ENCODE assay signal across 9 mouse cellular contexts in the genomic region with DNA sequence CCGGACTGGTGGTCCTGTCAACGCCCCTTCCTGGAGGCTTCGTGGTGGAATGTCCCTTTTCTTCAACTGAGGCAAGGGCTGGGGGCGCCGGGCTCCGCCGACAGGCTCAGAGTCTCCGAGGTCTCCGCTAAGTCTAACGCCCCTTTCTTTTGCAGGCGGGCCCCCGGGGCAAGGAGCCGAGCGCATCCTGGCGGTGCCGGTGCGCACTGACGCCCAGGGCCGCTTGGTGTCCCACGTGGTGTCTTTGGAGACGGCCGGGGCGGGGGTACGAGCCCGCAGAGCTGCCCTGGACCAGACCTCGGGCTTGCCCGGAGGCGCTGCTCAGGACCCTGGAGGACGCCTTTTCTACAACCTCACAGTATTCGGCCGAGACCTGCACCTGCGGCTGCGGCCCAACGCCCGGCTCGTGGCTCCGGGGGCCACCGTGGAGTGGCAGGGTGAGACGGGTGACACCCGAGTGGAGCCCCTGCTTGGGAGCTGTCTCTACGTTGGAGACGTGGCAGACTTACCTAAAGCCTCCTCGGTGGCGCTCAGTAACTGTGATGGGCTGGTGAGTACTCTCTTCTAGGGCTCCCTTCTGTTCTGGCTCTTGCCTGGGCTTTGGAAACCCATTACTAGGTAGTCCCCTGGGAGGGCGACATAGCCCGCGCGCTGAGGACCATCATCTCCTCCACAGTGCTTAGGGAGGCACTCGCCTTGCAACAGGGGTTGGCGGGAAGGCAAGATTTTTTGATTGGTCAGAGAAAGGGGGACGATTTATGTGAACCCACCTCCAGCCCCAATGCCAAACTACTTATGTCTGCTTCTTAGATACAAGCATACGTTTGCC. TPM values are rescaled to one million over a fixed set of nuclear protein-coding genes. Genes with fewer than 3 reads are reported as not detected.
DNase-seq lines count a peak whose midpoint lies in the region; ATAC-seq and TF ChIP-seq lines count a peak whose summit lies in the region.
"Had no signal": no experiment of that assay in that cellular context is flagged by ENCODE, and none has a peak within 500 bp of the region (broad histone marks: within the 10 kb centered on the region; RNA-seq: fewer than 3 reads in every experiment).

No protein-coding gene starts in this region.

- peaks cover 9% of the 10 kb centered on the region; the same call in 1 of the 2 replicates for H3K4me1 ChIP-seq in embryonic facial prominence, embryonic 14.5 days (ENCODE audit: control insufficient read depth, insufficient read depth, low read length)
- peaks cover 22% of the 10 kb centered on the region for H3K4me1 ChIP-seq in heart, embryonic 15.5 days (replicated peaks)
- H3K4me1 ChIP-seq in limb, embryonic 13.5 days: peaks cover 19% of the 10 kb centered on the region
- peaks cover 9% of the 10 kb centered on the region; the same call in 1 of the 2 replicates for H3K4me1 ChIP-seq in midbrain, postnatal 0 days (ENCODE audit: insufficient read depth, low read length)

- H3K79me3 ChIP-seq in C2C12 (ENCODE audit: low read depth): no peaks in the 10 kb centered on the region

- H3K36me3 ChIP-seq in C2C12 (ENCODE audit: control insufficient read depth, insufficient read depth): no peaks in the 10 kb centered on the region
- no peaks in the 10 kb centered on the region for H3K36me3 ChIP-seq in embryonic facial prominence, embryonic 14.5 days (ENCODE audit: control insufficient read depth, insufficient read depth, low read length)
- H3K36me3 ChIP-seq in heart, embryonic 15.5 days: no peaks in the 10 kb centered on the region
- H3K36me3 ChIP-seq in limb, embryonic 13.5 days: no peaks in the 10 kb centered on the region
- no peaks in the 10 kb centered on the region for H3K36me3 ChIP-seq in midbrain, postnatal 0 days (ENCODE audit: insufficient read depth, low read length)

- H3K9me3 ChIP-seq in embryonic facial prominence, embryonic 14.5 days (ENCODE audit: control insufficient read depth, low read length): no peaks in the 10 kb centered on the region
- H3K9me3 ChIP-seq in heart, embryonic 15.5 days (replicated peaks): no peaks in the 10 kb centered on the region
- 0 out of 2 replicates have a peak, but pooled peaks cover 6% of the 10 kb centered on the region for H3K9me3 ChIP-seq in limb, embryonic 13.5 days
- no peaks in the 10 kb centered on the region for H3K9me3 ChIP-seq in midbrain, postnatal 0 days (ENCODE audit: low read length)

- peak overlapping the region; percentile 74 for H3K9ac ChIP-seq in embryonic facial prominence, embryonic 14.5 days (ENCODE audit: low read depth, low read length)
- H3K9ac ChIP-seq in heart, embryonic 15.5 days: peak overlapping the region; percentile 62
- H3K9ac ChIP-seq in limb, embryonic 13.5 days: peak overlapping the region; percentile 80
- H3K9ac ChIP-seq in midbrain, postnatal 0 days (replicated peaks; ENCODE audit: low read length, poor library complexity, severe bottlenecking): no peak overlapping the region; the same call in 1 of the 2 replicates

- TF ChIP-seq CTCF in C2C12 (IDR thresholded peaks at IDR 0.05; ENCODE audit: control insufficient read depth, insufficient read depth, insufficient read length): peak; percentile 59
- peak; percentile 52 for TF ChIP-seq CTCF in midbrain, postnatal 0 days (IDR thresholded peaks at IDR 0.05)

- no peak overlapping the region for H3K27ac ChIP-seq in embryonic facial prominence, embryonic 14.5 days (replicated peaks; ENCODE audit: low read depth, low read length)
- H3K27ac ChIP-seq in heart, embryonic 15.5 days: no peak overlapping the region
- no peak overlapping the region for H3K27ac ChIP-seq in limb, embryonic 13.5 days
- no peak overlapping the region for H3K27ac ChIP-seq in midbrain, postnatal 0 days (ENCODE audit: low read depth, low read length)

- DNase-seq in Muller cell, postnatal 12 days (ENCODE audit: inconsistent ontology term): peak; percentile 55
- peak; percentile 70 for DNase-seq in embryonic facial prominence, embryonic 14.5 days (ENCODE audit: low spot score)
- peak; percentile 36 for DNase-seq in midbrain, postnatal 0 days (ENCODE audit: low spot score)
- DNase-seq in thymus, postnatal 14 days: peak; percentile 67
- DNase-seq in B cell, adult 2 months: no peak

- H3K4me2 ChIP-seq in embryonic facial prominence, embryonic 14.5 days (ENCODE audit: low read depth, low read length): peak overlapping the region; percentile 93
- H3K4me2 ChIP-seq in heart, embryonic 15.5 days: peak overlapping the region; percentile 94
- peak overlapping the region; percentile 94 for H3K4me2 ChIP-seq in limb, embryonic 13.5 days (replicated peaks)
- H3K4me2 ChIP-seq in midbrain, postnatal 0 days (ENCODE audit: low read depth, low read length, poor library complexity, severe bottlenecking): peak overlapping the region; percentile 99

- H3K4me3 ChIP-seq in C2C12 (ENCODE audit: insufficient read depth, poor library complexity, severe bottlenecking): no peak overlapping the region
- H3K4me3 ChIP-seq in embryonic facial prominence, embryonic 14.5 days (ENCODE audit: low read depth, low read length): peak overlapping the region; percentile 74
- H3K4me3 ChIP-seq in heart, embryonic 15.5 days: peak overlapping the region; percentile 62
- H3K4me3 ChIP-seq in limb, embryonic 13.5 days: peak overlapping the region; percentile 68
- peak overlapping the region; percentile 64 for H3K4me3 ChIP-seq in midbrain, postnatal 0 days (ENCODE audit: low read depth, low read length)
- H3K4me3 ChIP-seq: erythroblast, embryonic 14.5 days had no signal

- no peak overlapping the region for H3ac ChIP-seq in C2C12 (ENCODE audit: control insufficient read depth, insufficient read length, low read depth)

- H3K79me2 ChIP-seq in C2C12 (ENCODE audit: control insufficient read depth, insufficient read depth): no peaks in the 10 kb centered on the region

- H3K27me3 ChIP-seq in C2C12 (ENCODE audit: control insufficient read depth, insufficient read depth, insufficient read length): no peaks in the 10 kb centered on the region
- H3K27me3 ChIP-seq in embryonic facial prominence, embryonic 14.5 days (replicated peaks; ENCODE audit: control insufficient read depth, insufficient read depth, low read length): peaks cover 58% of the 10 kb centered on the region
- peaks cover 83% of the 10 kb centered on the region for H3K27me3 ChIP-seq in heart, embryonic 15.5 days
- peaks cover 82% of the 10 kb centered on the region for H3K27me3 ChIP-seq in limb, embryonic 13.5 days
- H3K27me3 ChIP-seq in midbrain, postnatal 0 days (ENCODE audit: insufficient read depth, low read length): peaks cover 43% of the 10 kb centered on the region

- peak; percentile 24; the same call in 1 of the 2 replicates for ATAC-seq in embryonic facial prominence, embryonic 14.5 days (ENCODE audit: low read depth)
- ATAC-seq in heart, embryonic 15.5 days (replicated peaks; ENCODE audit: insufficient number of reproducible peaks, insufficient read depth, low FRiP score, low read depth): peak; percentile 32; the same call in 1 of the 2 replicates
- ATAC-seq in limb, embryonic 13.5 days (ENCODE audit: low FRiP score, low read depth): 0 out of 2 replicates have a peak, but pooled peaks have one; percentile 15
- ATAC-seq in midbrain, postnatal 0 days (ENCODE audit: low FRiP score): peak; percentile 56

- 2% methylated on average over 30 of the region's 52 CpGs for WGBS in embryonic facial prominence, embryonic 14.5 days
- 2% methylated on average over 52 of the region's 52 CpGs for WGBS in heart, embryonic 15.5 days
- 2% methylated on average over 43 of the region's 52 CpGs for WGBS in limb, embryonic 13.5 days
- 2% methylated on average over 51 of the region's 52 CpGs for WGBS in midbrain, postnatal 0 days

TF ChIP-seq in C2C12, 6 proteins besides CTCF, POLR2A, EP300 and RAD21:
- no peak for TF ChIP-seq MAX (IDR thresholded peaks at IDR 0.05)
- no peak for TF ChIP-seq USF1 (IDR thresholded peaks at IDR 0.05; ENCODE audit: low read depth)
- no peak for TF ChIP-seq MYOD1 (IDR thresholded peaks at IDR 0.05; ENCODE audit: control insufficient read depth, insufficient read length, low read depth)
- TF ChIP-seq MYOG (IDR thresholded peaks at IDR 0.05; ENCODE audit: control insufficient read depth, extremely low read depth, insufficient read length): no peak
- no peak for TF ChIP-seq CEBPB (IDR thresholded peaks at IDR 0.05; ENCODE audit: low read depth)
- TF ChIP-seq FOSL1 (IDR thresholded peaks at IDR 0.05; ENCODE audit: insufficient read depth, low read length, poor library complexity, severe bottlenecking): no peak

RNA-seq across cellular contexts. Expression of a gene that starts 1.4 kb away (rescaled TPM):
- polyA plus RNA-seq in C2C12 (2012; fragmentation: generic; extraction: Trizol): 2.9 TPM
- polyA plus RNA-seq in embryonic facial prominence, embryonic 14.5 days (2014; fragmentation: Nextera tagmentation; extraction: Ambion mirVana): 24.6 and 25.7 TPM in 2 replicates
- polyA plus RNA-seq in heart, embryonic 15.5 days (2015; fragmentation: Nextera tagmentation; extraction: Ambion mirVana): 9.7 and 14.7 TPM in 2 replicates
- polyA plus RNA-seq in limb, embryonic 13.5 days (2015; fragmentation: Nextera tagmentation; extraction: Ambion mirVana): 8.1 and 8.8 TPM in 2 replicates
- 12.7 and 17.9 TPM in 2 replicates for total RNA-seq in midbrain, postnatal 0 days (2014; rRNA removed)
- polyA plus RNA-seq in midbrain, postnatal 0 days (2015; fragmentation: Nextera tagmentation; extraction: Ambion mirVana): 4.5 and 4.9 TPM in 2 replicates
- polyA plus RNA-seq: erythroblast, embryonic 14.5 days had no signal

Comparison
In these comparisons a context has a peak if more than half of its experiments do, and no peak if none do; other contexts are left out.
1. DNase-seq: peak in Muller cell, postnatal 12 days (single experiment), embryonic facial prominence, embryonic 14.5 days (single experiment), midbrain, postnatal 0 days (single experiment) and thymus, postnatal 14 days (single experiment); none in B cell, adult 2 months (0 of 2).
2. Peak in every context shown above with its lines, with median percentiles within 50 percentile points of each other: ATAC-seq and H3K4me2 ChIP-seq.